Mouse (Mus musculus): ENCODE results near the gene Cpeb4. TPM values are rescaled to one million over a fixed set of nuclear protein-coding genes. Genes with fewer than 3 reads are reported as not detected.

Gene Cpeb4
- polyA plus RNA-seq, 1 experiment from 2014 or later = 10.2 TPM

- ATAC-seq (replicated peaks; ENCODE audit: low FRiP score) (no peak), DNase-seq (ENCODE audit: low spot score) (no peak)
- 92% methylated on average over 3 of the region's 3 CpGs for WGBS
- Histone ChIP-seq H3K4me2 (ENCODE audit: low read depth, low read length, severe bottlenecking) (no peak overlapping the region), H3K4me1 (replicated peaks; ENCODE audit: control insufficient read depth, insufficient read depth, low read length) (no peaks in the 10 kb centered on the region), H3K27ac (ENCODE audit: low read depth, low read length) (no peak overlapping the region), H3K4me3 (ENCODE audit: low read depth, low read length) (no peak overlapping the region), H3K27me3 (ENCODE audit: control insufficient read depth, insufficient read depth, low read length) (no peaks in the 10 kb centered on the region), H3K36me3 (ENCODE audit: control insufficient read depth, insufficient read depth, low read length) (no peaks in the 10 kb centered on the region), H3K9ac (ENCODE audit: low read length) (no peak overlapping the region), H3K9me3 (ENCODE audit: control insufficient read depth, low read length) (no peaks in the 10 kb centered on the region)
These were observed 24.9 kb downstream of the Cpeb4 start for GRCm38 (mm10) chr11:31896905-31897304.

GRCm38 (mm10) chr11:31899166-31899565 lies 27.2 kb downstream of the Cpeb4 start:
- no peaks in the 10 kb centered on the region for H3K36me3 ChIP-seq (ENCODE audit: control insufficient read depth, insufficient read depth, low read length)
- H3K27me3 ChIP-seq (ENCODE audit: control insufficient read depth, insufficient read depth, low read length) = no peaks in the 10 kb centered on the region
- DNase-seq (ENCODE audit: low spot score) (no peak), ATAC-seq (replicated peaks; ENCODE audit: low FRiP score) (no peak)
- no peak overlapping the region for H3K9ac ChIP-seq (ENCODE audit: low read length)
- H3K4me1 ChIP-seq (replicated peaks; ENCODE audit: control insufficient read depth, insufficient read depth, low read length) = no peaks in the 10 kb centered on the region
- H3K9me3 ChIP-seq (ENCODE audit: control insufficient read depth, low read length) = no peaks in the 10 kb centered on the region
- no peak overlapping the region for H3K4me2 ChIP-seq (ENCODE audit: low read depth, low read length, severe bottlenecking)
- no peak overlapping the region for H3K27ac ChIP-seq (ENCODE audit: low read depth, low read length)
- no peak overlapping the region for H3K4me3 ChIP-seq (ENCODE audit: low read depth, low read length)

DNA sequence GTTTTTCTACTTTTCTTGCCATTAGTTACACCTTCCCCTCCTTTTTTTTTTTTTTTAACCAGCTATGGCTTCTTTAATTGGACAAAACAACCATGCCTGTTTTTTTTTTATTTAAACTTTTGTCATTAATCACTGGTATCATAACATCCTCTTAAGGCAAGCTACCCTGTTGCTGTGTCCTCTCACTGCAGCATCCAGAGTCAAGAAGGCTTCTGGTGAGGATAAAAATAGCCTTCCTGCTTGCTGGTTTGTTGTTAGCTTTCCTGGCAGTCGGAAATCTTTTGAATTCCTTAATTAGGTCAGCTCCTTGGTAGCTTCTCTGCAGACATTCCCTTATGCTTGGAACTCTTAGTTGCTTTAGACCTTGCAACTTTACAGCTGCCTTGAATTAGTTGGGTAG lies 28.7 kb downstream of the Cpeb4 start:
- Histone ChIP-seq H3K4me3 (ENCODE audit: low read depth, low read length) (no peak overlapping the region), H3K9ac (ENCODE audit: low read length) (no peak overlapping the region), H3K27me3 (ENCODE audit: control insufficient read depth, insufficient read depth, low read length) (no peaks in the 10 kb centered on the region), H3K27ac (ENCODE audit: low read depth, low read length) (no peak overlapping the region), H3K36me3 (ENCODE audit: control insufficient read depth, insufficient read depth, low read length) (no peaks in the 10 kb centered on the region), H3K4me1 (replicated peaks; ENCODE audit: control insufficient read depth, insufficient read depth, low read length) (no peaks in the 10 kb centered on the region), H3K4me2 (ENCODE audit: low read depth, low read length, severe bottlenecking) (no peak overlapping the region), H3K9me3 (ENCODE audit: control insufficient read depth, low read length) (no peaks in the 10 kb centered on the region)
- ATAC-seq (replicated peaks; ENCODE audit: low FRiP score) = no peak
- no peak for DNase-seq (ENCODE audit: low spot score)
- 13% methylated on average over 1 of the region's 1 CpGs for WGBS

DNA sequence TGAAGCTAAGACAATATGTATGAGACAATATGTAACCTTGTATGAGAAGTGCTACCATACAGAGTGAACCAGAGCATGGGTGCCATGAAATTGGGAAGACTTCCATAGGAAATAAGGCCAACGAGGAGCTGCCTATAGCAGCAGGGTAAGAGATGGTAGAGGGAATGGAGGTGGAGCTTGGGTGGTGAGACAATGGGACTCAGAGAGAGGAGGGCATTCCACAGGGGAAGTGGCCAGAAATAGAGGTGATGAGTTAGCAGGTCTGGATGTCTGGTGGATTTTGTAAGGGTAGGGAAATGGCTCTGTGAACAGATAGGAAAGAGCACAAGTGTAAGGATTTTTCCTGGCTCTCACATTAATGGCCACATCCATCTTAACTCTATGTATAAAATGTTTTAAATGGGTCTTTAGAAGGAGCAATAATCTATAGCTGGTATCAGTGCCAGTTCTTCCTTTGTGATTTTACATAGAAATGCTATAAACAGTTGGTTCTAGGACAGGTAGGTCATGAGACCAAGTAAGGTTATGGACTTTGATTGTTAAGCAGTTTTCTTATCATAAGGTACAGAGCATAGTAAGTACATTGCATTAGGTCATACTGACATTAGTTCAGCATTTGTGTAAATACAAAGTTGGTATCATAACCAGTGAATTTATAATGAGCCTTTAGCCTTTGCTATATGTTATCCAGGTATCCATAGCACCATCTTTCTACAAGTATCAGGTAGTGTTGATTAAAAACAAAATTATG lies 30.4 kb downstream of the Cpeb4 start:
- Histone ChIP-seq H3K36me3 (ENCODE audit: control insufficient read depth, insufficient read depth, low read length) (no peaks in the 10 kb centered on the region), H3K9me3 (ENCODE audit: control insufficient read depth, low read length) (no peaks in the 10 kb centered on the region), H3K27me3 (ENCODE audit: control insufficient read depth, insufficient read depth, low read length) (no peaks in the 10 kb centered on the region), H3K9ac (ENCODE audit: low read length) (no peak overlapping the region), H3K4me2 (ENCODE audit: low read depth, low read length, severe bottlenecking) (no peak overlapping the region), H3K27ac (ENCODE audit: low read depth, low read length) (no peak overlapping the region), H3K4me1 (replicated peaks; ENCODE audit: control insufficient read depth, insufficient read depth, low read length) (no peaks in the 10 kb centered on the region), H3K4me3 (ENCODE audit: low read depth, low read length) (no peak overlapping the region)
- no peak for ATAC-seq (replicated peaks; ENCODE audit: low FRiP score)
- no peak for DNase-seq (ENCODE audit: low spot score)
- 76% methylated on average over 1 of the region's 1 CpGs for WGBS

- no peak for ATAC-seq (replicated peaks; ENCODE audit: low FRiP score)
- Histone ChIP-seq H3K36me3 (ENCODE audit: control insufficient read depth, insufficient read depth, low read length) (no peaks in the 10 kb centered on the region), H3K27me3 (ENCODE audit: control insufficient read depth, insufficient read depth, low read length) (no peaks in the 10 kb centered on the region)
These were observed 34.5 kb downstream of the Cpeb4 start for GRCm38 (mm10) chr11:31906499-31906898.

GRCm38 (mm10) chr11:31907650-31908049 lies 35.6 kb downstream of the Cpeb4 start:
- no peak overlapping the region for H3K9ac ChIP-seq (ENCODE audit: low read length)
- no peak overlapping the region for H3K27ac ChIP-seq (ENCODE audit: low read depth, low read length)
- H3K36me3 ChIP-seq (ENCODE audit: control insufficient read depth, insufficient read depth, low read length) = no peaks in the 10 kb centered on the region
- H3K4me1 ChIP-seq (replicated peaks; ENCODE audit: control insufficient read depth, insufficient read depth, low read length) = no peaks in the 10 kb centered on the region
- H3K27me3 ChIP-seq (ENCODE audit: control insufficient read depth, insufficient read depth, low read length) = no peaks in the 10 kb centered on the region
- 61% methylated on average over 1 of the region's 1 CpGs for WGBS
- H3K4me2 ChIP-seq (ENCODE audit: low read depth, low read length, severe bottlenecking) = no peak overlapping the region
- DNase-seq (ENCODE audit: low spot score) (no peak), ATAC-seq (replicated peaks; ENCODE audit: low FRiP score) (no peak)
- no peak overlapping the region for H3K4me3 ChIP-seq (ENCODE audit: low read depth, low read length)
- no peaks in the 10 kb centered on the region for H3K9me3 ChIP-seq (ENCODE audit: control insufficient read depth, low read length)

More at GRCm38 (mm10) chr11:31906499-31906898, 34.5 kb downstream of the Cpeb4 start:
- Histone ChIP-seq H3K9me3 (ENCODE audit: control insufficient read depth, low read length) (no peaks in the 10 kb centered on the region), H3K4me1 (replicated peaks; ENCODE audit: control insufficient read depth, insufficient read depth, low read length) (no peaks in the 10 kb centered on the region), H3K4me2 (ENCODE audit: low read depth, low read length, severe bottlenecking) (no peak overlapping the region), H3K4me3 (ENCODE audit: low read depth, low read length) (no peak overlapping the region), H3K9ac (ENCODE audit: low read length) (no peak overlapping the region), H3K27ac (ENCODE audit: low read depth, low read length) (no peak overlapping the region)
- no peak for DNase-seq (ENCODE audit: low spot score)

GRCm38 (mm10) chr11:31912958-31913357 lies 40.9 kb downstream of the Cpeb4 start:
- H3K27ac ChIP-seq (ENCODE audit: low read depth, low read length) = no peak overlapping the region
- H3K36me3 ChIP-seq (ENCODE audit: control insufficient read depth, insufficient read depth, low read length) = no peaks in the 10 kb centered on the region
- no peak overlapping the region for H3K4me2 ChIP-seq (ENCODE audit: low read depth, low read length, severe bottlenecking)
- H3K27me3 ChIP-seq (ENCODE audit: control insufficient read depth, insufficient read depth, low read length) = no peaks in the 10 kb centered on the region
- H3K4me3 ChIP-seq (ENCODE audit: low read depth, low read length) = no peak overlapping the region
- no peak overlapping the region for H3K9ac ChIP-seq (ENCODE audit: low read length)
- ATAC-seq (replicated peaks; ENCODE audit: low FRiP score) (no peak), DNase-seq (ENCODE audit: low spot score) (no peak)
- no peaks in the 10 kb centered on the region for H3K4me1 ChIP-seq (replicated peaks; ENCODE audit: control insufficient read depth, insufficient read depth, low read length)
- no peaks in the 10 kb centered on the region for H3K9me3 ChIP-seq (ENCODE audit: control insufficient read depth, low read length)

DNA sequence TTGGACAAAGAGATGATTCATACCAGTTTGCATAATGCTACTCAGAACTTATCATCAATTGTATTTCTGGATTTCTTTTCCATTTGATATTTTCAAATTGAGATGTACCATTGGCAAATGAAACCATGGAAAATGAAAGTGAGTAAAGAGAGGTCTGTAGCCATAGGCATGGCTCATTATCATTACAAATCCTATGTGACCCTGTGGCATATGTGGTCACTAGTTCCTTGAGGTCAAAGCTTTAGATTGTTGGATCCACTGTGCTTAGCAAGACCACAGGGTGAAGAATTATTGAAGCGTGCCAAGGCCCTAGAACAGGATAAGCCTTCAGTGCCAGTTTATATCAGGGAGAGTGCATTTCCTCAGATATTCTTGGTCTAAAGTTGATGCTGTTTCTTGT lies 45.8 kb downstream of the Cpeb4 start:
- DNase-seq (ENCODE audit: low spot score) = no peak
- Histone ChIP-seq H3K27me3 (ENCODE audit: control insufficient read depth, insufficient read depth, low read length) (no peaks in the 10 kb centered on the region), H3K4me2 (ENCODE audit: low read depth, low read length, severe bottlenecking) (no peak overlapping the region), H3K4me1 (replicated peaks; ENCODE audit: control insufficient read depth, insufficient read depth, low read length) (no peaks in the 10 kb centered on the region), H3K4me3 (ENCODE audit: low read depth, low read length) (no peak overlapping the region), H3K36me3 (ENCODE audit: control insufficient read depth, insufficient read depth, low read length) (no peaks in the 10 kb centered on the region), H3K27ac (ENCODE audit: low read depth, low read length) (no peak overlapping the region), H3K9ac (ENCODE audit: low read length) (no peak overlapping the region), H3K9me3 (ENCODE audit: control insufficient read depth, low read length) (no peaks in the 10 kb centered on the region)
- 89% methylated on average over 1 of the region's 1 CpGs for WGBS
- no peak for ATAC-seq (replicated peaks; ENCODE audit: low FRiP score)

- H3K4me1 ChIP-seq (replicated peaks; ENCODE audit: control insufficient read depth, insufficient read depth, low read length) = no peaks in the 10 kb centered on the region
- DNase-seq (ENCODE audit: low spot score) = no peak
- no peaks in the 10 kb centered on the region for H3K27me3 ChIP-seq (ENCODE audit: control insufficient read depth, insufficient read depth, low read length)
- H3K4me2 ChIP-seq (ENCODE audit: low read depth, low read length, severe bottlenecking) = no peak overlapping the region
- H3K36me3 ChIP-seq (ENCODE audit: control insufficient read depth, insufficient read depth, low read length) = no peaks in the 10 kb centered on the region; the same call in 1 of the 2 replicates
- 94% methylated on average over 10 of the region's 10 CpGs for WGBS
- no peak overlapping the region for H3K9ac ChIP-seq (ENCODE audit: low read length)
- no peak overlapping the region for H3K4me3 ChIP-seq (ENCODE audit: low read depth, low read length)
- ATAC-seq (replicated peaks; ENCODE audit: low FRiP score) = no peak
- no peaks in the 10 kb centered on the region for H3K9me3 ChIP-seq (ENCODE audit: control insufficient read depth, low read length)
- no peak overlapping the region for H3K27ac ChIP-seq (ENCODE audit: low read depth, low read length)
These were observed 58.0 kb downstream of the Cpeb4 start for GRCm38 (mm10) chr11:31930051-31930450.
